Mouse (Mus musculus): ENCODE results near the gene Rims1. TPM values are rescaled to one million over a fixed set of nuclear protein-coding genes. Genes with fewer than 3 reads are reported as not detected.

The Rims1 gene
- total RNA-seq, 2 experiments from 2014 or later, result 394 to 401 TPM

- DNase-seq (ENCODE audit: extremely low spot score in 1 of 2, low spot score in 2 of 2), result no peak
- no peak overlapping the region for H3K4me3 ChIP-seq
- intact Hi-C loops (cut with DNase I), result no loop called here
- no peak overlapping the region for H3K27ac ChIP-seq
- TF ChIP-seq CTCF (IDR thresholded peaks at IDR 0.05), result no peak
Observed at GRCm38 (mm10) chr1:22683455-22683854, 122.3 kb downstream of the Rims1 start.

- Histone ChIP-seq H3K4me3 (no peak overlapping the region), H3K27ac (peak overlapping the region; percentile 26; the same call in 1 of the 2 replicates)
- intact Hi-C loops (cut with DNase I), result no loop called here
- no peak for DNase-seq (ENCODE audit: extremely low spot score in 1 of 2, low spot score in 2 of 2)
- no peak for TF ChIP-seq CTCF (IDR thresholded peaks at IDR 0.05)
Observed at GRCm38 (mm10) chr1:22664196-22664595, 141.6 kb downstream of the Rims1 start.

- intact Hi-C loops (cut with DNase I), result no loop called here
- Histone ChIP-seq H3K27ac (peak overlapping the region; percentile 56), H3K4me3 (no peak overlapping the region)
- no peak for TF ChIP-seq CTCF (IDR thresholded peaks at IDR 0.05)
- no peak for DNase-seq (ENCODE audit: extremely low spot score in 1 of 2, low spot score in 2 of 2)
Observed at GRCm38 (mm10) chr1:22661825-22662224, 144.0 kb downstream of the Rims1 start.

GRCm38 (mm10) chr1:22655983-22656382, 149.8 kb downstream of the Rims1 start:
- no peak overlapping the region for H3K4me3 ChIP-seq
- no peak for DNase-seq (ENCODE audit: extremely low spot score in 1 of 2, low spot score in 2 of 2)
- no peak for TF ChIP-seq CTCF (IDR thresholded peaks at IDR 0.05)
- intact Hi-C loops (cut with DNase I), result loop anchor here (2.0 to 5.0 kb wide), 3 partner anchors 61 to 287 kb away; no protein-coding TSS in a partner anchor
- peak overlapping the region; percentile 71 for H3K27ac ChIP-seq

- DNase-seq (ENCODE audit: extremely low spot score in 1 of 2, low spot score in 2 of 2), result peak in 1 of 2 experiments; percentile 24
- Histone ChIP-seq H3K27ac (peak overlapping the region; percentile 71), H3K4me3 (no peak overlapping the region)
- TF ChIP-seq CTCF (IDR thresholded peaks at IDR 0.05), result no peak
- intact Hi-C loops (cut with DNase I), result loop anchor here (2.0 to 5.0 kb wide), 3 partner anchors 62 to 288 kb away; no protein-coding TSS in a partner anchor
Observed at GRCm38 (mm10) chr1:22654903-22655302, 150.9 kb downstream of the Rims1 start.

GRCm38 (mm10) chr1:22650588-22650987, 155.2 kb downstream of the Rims1 start:
- intact Hi-C loops (cut with DNase I), result no loop called here
- TF ChIP-seq CTCF (IDR thresholded peaks at IDR 0.05), result no peak
- DNase-seq (ENCODE audit: extremely low spot score in 1 of 2, low spot score in 2 of 2), result no peak
- Histone ChIP-seq H3K4me3 (no peak overlapping the region), H3K27ac (no peak overlapping the region)

GRCm38 (mm10) chr1:22649432-22649831, 156.4 kb downstream of the Rims1 start:
- H3K4me3 ChIP-seq, result no peak overlapping the region
- no peak for TF ChIP-seq CTCF (IDR thresholded peaks at IDR 0.05)
- DNase-seq (ENCODE audit: extremely low spot score in 1 of 2, low spot score in 2 of 2), result no peak
- intact Hi-C loops (cut with DNase I), result no loop called here
- no peak overlapping the region for H3K27ac ChIP-seq

GRCm38 (mm10) chr1:22645257-22645656, 160.5 kb downstream of the Rims1 start:
- no peak for DNase-seq (ENCODE audit: extremely low spot score in 1 of 2, low spot score in 2 of 2)
- intact Hi-C loops (cut with DNase I), result no loop called here
- H3K4me3 ChIP-seq, result no peak overlapping the region
- no peak for TF ChIP-seq CTCF (IDR thresholded peaks at IDR 0.05)
- H3K27ac ChIP-seq, result no peak overlapping the region

GRCm38 (mm10) chr1:22640568-22640967, 165.2 kb downstream of the Rims1 start:
- intact Hi-C loops (cut with DNase I), result no loop called here
- TF ChIP-seq CTCF (IDR thresholded peaks at IDR 0.05), result no peak
- Histone ChIP-seq H3K4me3 (no peak overlapping the region), H3K27ac (no peak overlapping the region)
- DNase-seq (ENCODE audit: extremely low spot score in 1 of 2, low spot score in 2 of 2), result no peak

GRCm38 (mm10) chr1:22639702-22640101, 166.1 kb downstream of the Rims1 start:
- TF ChIP-seq CTCF (IDR thresholded peaks at IDR 0.05), result no peak
- H3K27ac ChIP-seq, result no peak overlapping the region
- DNase-seq (ENCODE audit: extremely low spot score in 1 of 2, low spot score in 2 of 2), result no peak
- H3K4me3 ChIP-seq, result no peak overlapping the region
- intact Hi-C loops (cut with DNase I), result no loop called here

- Histone ChIP-seq H3K27ac (no peak overlapping the region), H3K4me3 (no peak overlapping the region)
- intact Hi-C loops (cut with DNase I), result no loop called here
- no peak for TF ChIP-seq CTCF (IDR thresholded peaks at IDR 0.05)
- DNase-seq (ENCODE audit: extremely low spot score in 1 of 2, low spot score in 2 of 2), result no peak
Observed at GRCm38 (mm10) chr1:22633871-22634270, 171.9 kb downstream of the Rims1 start.

GRCm38 (mm10) chr1:22632551-22632950, 173.2 kb downstream of the Rims1 start:
- intact Hi-C loops (cut with DNase I), result no loop called here
- Histone ChIP-seq H3K27ac (no peak overlapping the region), H3K4me3 (no peak overlapping the region)
- TF ChIP-seq CTCF (IDR thresholded peaks at IDR 0.05), result no peak
- no peak for DNase-seq (ENCODE audit: extremely low spot score in 1 of 2, low spot score in 2 of 2)

GRCm38 (mm10) chr1:22631991-22632390, 173.8 kb downstream of the Rims1 start:
- intact Hi-C loops (cut with DNase I), result no loop called here
- no peak for DNase-seq (ENCODE audit: extremely low spot score in 1 of 2, low spot score in 2 of 2)
- TF ChIP-seq CTCF (IDR thresholded peaks at IDR 0.05), result no peak

More at GRCm38 (mm10) chr1:22631991-22632390, 173.8 kb downstream of the Rims1 start:
- no peak overlapping the region for H3K27ac ChIP-seq
- H3K4me3 ChIP-seq, result no peak overlapping the region
